Mouse (Mus musculus): ENCODE data around the gene Tceanc2. TPM values are rescaled to one million over a fixed set of nuclear protein-coding genes. Genes with fewer than 3 reads are reported as not detected.

Gene Tceanc2
- polyA plus RNA-seq, 1 experiment from 2014 or later, result 12.7 TPM

- WGBS (ENCODE audit: insufficient replicate concordance), result 67% methylated on average over 17 of the region's 17 CpGs
- no peak for TF ChIP-seq EP300 (IDR thresholded peaks at IDR 0.05; ENCODE audit: low read depth)
- TF ChIP-seq CTCF (IDR thresholded peaks at IDR 0.05; ENCODE audit: low read depth), result no peak
- Histone ChIP-seq H3K4me3 (ENCODE audit: low read depth, low read length) (no peak overlapping the region), H3K4me1 (ENCODE audit: insufficient read depth) (0 out of 2 replicates have a peak, but pooled peaks cover 2% of the 10 kb centered on the region), H3K9ac (replicated peaks) (no peak overlapping the region), H3K4me2 (ENCODE audit: low read depth, low read length) (no peak overlapping the region), H3K27me3 (ENCODE audit: insufficient read depth, low read length) (no peaks in the 10 kb centered on the region), H3K9me3 (ENCODE audit: low read length) (no peaks in the 10 kb centered on the region), H3K27ac (ENCODE audit: low read depth) (no peak overlapping the region), H3K36me3 (replicated peaks; ENCODE audit: insufficient read depth, low read length) (no peaks in the 10 kb centered on the region)
- ATAC-seq, result no peak
- no peak for DNase-seq
Measured at GRCm38 (mm10) chr4:107098791-107099525, 80.0 kb downstream of the Tceanc2 start.

- no peak for ATAC-seq
- WGBS (ENCODE audit: insufficient replicate concordance), result 77% methylated on average over 10 of the region's 10 CpGs
Measured at GRCm38 (mm10) chr4:107098375-107098774, 80.5 kb downstream of the Tceanc2 start.

GRCm38 (mm10) chr4:107097871-107098270 lies 81.0 kb downstream of the Tceanc2 start:
- 41% methylated on average over 15 of the region's 15 CpGs for WGBS (ENCODE audit: insufficient replicate concordance)
- ATAC-seq (no peak), DNase-seq (no peak)
- H3K4me2 ChIP-seq (ENCODE audit: low read depth, low read length), result no peak overlapping the region
- no peak overlapping the region for H3K27ac ChIP-seq (ENCODE audit: low read depth)
- 0 out of 2 replicates have a peak, but pooled peaks cover 2% of the 10 kb centered on the region for H3K4me1 ChIP-seq (ENCODE audit: insufficient read depth)
- no peak overlapping the region for H3K9ac ChIP-seq (replicated peaks)
- no peaks in the 10 kb centered on the region for H3K36me3 ChIP-seq (replicated peaks; ENCODE audit: insufficient read depth, low read length)
- H3K27me3 ChIP-seq (ENCODE audit: insufficient read depth, low read length), result no peaks in the 10 kb centered on the region
- no peak overlapping the region for H3K4me3 ChIP-seq (ENCODE audit: low read depth, low read length)
- H3K9me3 ChIP-seq (ENCODE audit: low read length), result no peaks in the 10 kb centered on the region
- TF ChIP-seq CTCF (IDR thresholded peaks at IDR 0.05; ENCODE audit: low read depth) (no peak), EP300 (IDR thresholded peaks at IDR 0.05; ENCODE audit: low read depth) (no peak)

More at GRCm38 (mm10) chr4:107098375-107098774, 80.5 kb downstream of the Tceanc2 start:
- H3K36me3 ChIP-seq (replicated peaks; ENCODE audit: insufficient read depth, low read length), result no peaks in the 10 kb centered on the region
- H3K4me1 ChIP-seq (ENCODE audit: insufficient read depth), result 0 out of 2 replicates have a peak, but pooled peaks cover 2% of the 10 kb centered on the region
- no peaks in the 10 kb centered on the region for H3K27me3 ChIP-seq (ENCODE audit: insufficient read depth, low read length)
- H3K9me3 ChIP-seq (ENCODE audit: low read length), result no peaks in the 10 kb centered on the region
- no peak for DNase-seq
- no peak for TF ChIP-seq CTCF (IDR thresholded peaks at IDR 0.05; ENCODE audit: low read depth)
- TF ChIP-seq EP300 (IDR thresholded peaks at IDR 0.05; ENCODE audit: low read depth), result no peak
- no peak overlapping the region for H3K4me3 ChIP-seq (ENCODE audit: low read depth, low read length)
- no peak overlapping the region for H3K9ac ChIP-seq (replicated peaks)
- no peak overlapping the region for H3K27ac ChIP-seq (ENCODE audit: low read depth)
- no peak overlapping the region for H3K4me2 ChIP-seq (ENCODE audit: low read depth, low read length)

GRCm38 (mm10) chr4:107096841-107097373 lies 82.0 kb downstream of the Tceanc2 start, which contains the start of gene Cdcp2:
Cdcp2 (plus strand) TSS chr4:107096891.
- no peak within 1 kb of the TSS for H3K9ac ChIP-seq (replicated peaks)

GRCm38 (mm10) chr4:107096043-107096442 lies 82.9 kb downstream of the Tceanc2 start:
- H3K36me3 ChIP-seq (replicated peaks; ENCODE audit: insufficient read depth, low read length), result no peaks in the 10 kb centered on the region
- H3K4me2 ChIP-seq (ENCODE audit: low read depth, low read length), result no peak overlapping the region
- 0 out of 2 replicates have a peak, but pooled peaks have one; percentile 36 for ATAC-seq
- no peak overlapping the region for H3K9ac ChIP-seq (replicated peaks)
- WGBS (ENCODE audit: insufficient replicate concordance), result 35% methylated on average over 6 of the region's 6 CpGs
- no peaks in the 10 kb centered on the region for H3K9me3 ChIP-seq (ENCODE audit: low read length)
- TF ChIP-seq CTCF (IDR thresholded peaks at IDR 0.05; ENCODE audit: low read depth), result no peak
- no peak for TF ChIP-seq EP300 (IDR thresholded peaks at IDR 0.05; ENCODE audit: low read depth)
- H3K27me3 ChIP-seq (ENCODE audit: insufficient read depth, low read length), result no peaks in the 10 kb centered on the region
- H3K4me1 ChIP-seq (ENCODE audit: insufficient read depth), result 0 out of 2 replicates have a peak, but pooled peaks cover 2% of the 10 kb centered on the region
- H3K4me3 ChIP-seq (ENCODE audit: low read depth, low read length), result no peak overlapping the region
- no peak for DNase-seq
- no peak overlapping the region for H3K27ac ChIP-seq (ENCODE audit: low read depth)

More at GRCm38 (mm10) chr4:107096841-107097373, 82.0 kb downstream of the Tceanc2 start, which contains the start of gene Cdcp2:
- no peaks in the 10 kb centered on the region for H3K9me3 ChIP-seq (ENCODE audit: low read length)
- H3K27ac ChIP-seq (ENCODE audit: low read depth), result no peak within 1 kb of the TSS
- H3K4me1 ChIP-seq (ENCODE audit: insufficient read depth), result 0 out of 2 replicates have a peak, but pooled peaks cover 2% of the 10 kb centered on the region
- TF ChIP-seq CTCF (IDR thresholded peaks at IDR 0.05; ENCODE audit: low read depth), result no peak
- TF ChIP-seq EP300 (IDR thresholded peaks at IDR 0.05; ENCODE audit: low read depth), result no peak
- 81% methylated on average over 16 of the region's 16 CpGs for WGBS (ENCODE audit: insufficient replicate concordance)
- H3K4me2 ChIP-seq (ENCODE audit: low read depth, low read length), result no peak within 1 kb of the TSS
- H3K27me3 ChIP-seq (ENCODE audit: insufficient read depth, low read length), result no peaks in the 10 kb centered on the region
- ATAC-seq (no peak), DNase-seq (no peak)
- H3K36me3 ChIP-seq (replicated peaks; ENCODE audit: insufficient read depth, low read length), result no peaks in the 10 kb centered on the region
- H3K4me3 ChIP-seq (ENCODE audit: low read depth, low read length), result no peak within 1 kb of the TSS

GRCm38 (mm10) chr4:107094484-107095187 lies 84.3 kb downstream of the Tceanc2 start:
- no peak for TF ChIP-seq EP300 (IDR thresholded peaks at IDR 0.05; ENCODE audit: low read depth)
- no peak for TF ChIP-seq CTCF (IDR thresholded peaks at IDR 0.05; ENCODE audit: low read depth)
- DNase-seq (no peak), ATAC-seq (no peak)
- Histone ChIP-seq H3K9me3 (ENCODE audit: low read length) (no peaks in the 10 kb centered on the region), H3K4me2 (ENCODE audit: low read depth, low read length) (no peak overlapping the region), H3K4me3 (ENCODE audit: low read depth, low read length) (no peak overlapping the region), H3K36me3 (replicated peaks; ENCODE audit: insufficient read depth, low read length) (no peaks in the 10 kb centered on the region), H3K27ac (ENCODE audit: low read depth) (no peak overlapping the region), H3K4me1 (ENCODE audit: insufficient read depth) (0 out of 2 replicates have a peak, but pooled peaks cover 2% of the 10 kb centered on the region), H3K27me3 (ENCODE audit: insufficient read depth, low read length) (no peaks in the 10 kb centered on the region), H3K9ac (replicated peaks) (no peak overlapping the region)
- WGBS (ENCODE audit: insufficient replicate concordance), result 66% methylated on average over 16 of the region's 16 CpGs

All from liver, postnatal 0 days (tissue).